Mouse (Mus musculus) layer of hippocampus, postnatal 14 days (tissue): ENCODE data around the gene Nudt8. TPM values are rescaled to one million over a fixed set of nuclear protein-coding genes. Genes with fewer than 3 reads are reported as not detected.
"Not testable (repeated sequence)": the region's sequence is repeated elsewhere in the genome, so short reads cannot be mapped to it uniquely, and the experiment has no call there.

ENCODE experiments used
- DNase-seq, 2 experiments: peaks; one replicate each; pipeline ENCODE4 v3.0.0; 2021 to 2022; ENCODE audit warnings: low spot score in 2 of 2, mixed read lengths in 1 of 2
- total RNA-seq, 2 experiments: library from RNA; stranded (reverse); gene quantifications; 2 replicates each; pipeline ENCODE4 v1.2.3; 2021

The Nudt8 gene
- total RNA-seq, 2 experiments from 2014 or later: 12.3 to 12.5 TPM

- peak; percentile 49 to 77 for DNase-seq
Measured at GRCm38 (mm10) chr19:4047859-4048258, 47.5 kb downstream of the Nudt8 start.

- not testable (repeated sequence) for DNase-seq
Measured at GRCm38 (mm10) chr19:4049069-4049468, 48.7 kb downstream of the Nudt8 start.

- DNase-seq: no peak
Measured at GRCm38 (mm10) chr19:4051016-4051415, 50.6 kb downstream of the Nudt8 start.

Other genes with a start within 250 kb of the Nudt8 start
- 10 to 100 TPM; 59.0 to 61.5 TPM for gene Kmt5b, start 233.2 kb upstream of the Nudt8 start, total RNA-seq
- 100 to 1,000 TPM in 1 of 2 experiments, 10 to 100 TPM in 1; 98.8 to 100 TPM for gene Chka, start 148.8 kb upstream of the Nudt8 start, total RNA-seq
- gene Tcirg1, start 93.4 kb upstream of the Nudt8 start, total RNA-seq: 10 to 100 TPM; 15.4 to 20.2 TPM
- 100 to 1,000 TPM; 130 TPM for gene Ndufs8, start 87.8 kb upstream of the Nudt8 start, total RNA-seq
- 1 to 10 TPM; 2.8 TPM for gene Aldh3b1, start 70.8 kb upstream of the Nudt8 start, total RNA-seq
- gene Unc93b1, start 65.4 kb upstream of the Nudt8 start, total RNA-seq: 10 to 100 TPM; 17.1 to 18.1 TPM
- not detected for gene Aldh3b3, start 41.9 kb upstream of the Nudt8 start, total RNA-seq
- 1 to 10 TPM in 1 of 2 experiments, under 1 TPM in 1; 0.98 to 1.9 TPM for gene Aldh3b2, start 28.3 kb upstream of the Nudt8 start, total RNA-seq
- 1 to 10 TPM; 2.0 to 2.3 TPM for gene Acy3, start 14.0 kb upstream of the Nudt8 start, total RNA-seq
- gene Tbx10, start 7.8 kb upstream of the Nudt8 start, total RNA-seq: not detected
- 1 to 10 TPM; 1.5 to 2.2 TPM for gene Gm49405, start within 50 bp of the Nudt8 start, total RNA-seq
- 1 to 10 TPM; 2.3 to 3.0 TPM for gene Doc2g, start 2.7 kb downstream of the Nudt8 start, total RNA-seq
- 100 to 1,000 TPM; 234 to 250 TPM for gene Ndufv1, start 12.2 kb downstream of the Nudt8 start, total RNA-seq
- gene Gstp1, start 37.4 kb downstream of the Nudt8 start, total RNA-seq: 100 to 1,000 TPM; 264 to 267 TPM
- gene Gstp2, start 45.4 kb downstream of the Nudt8 start, total RNA-seq: 10 to 100 TPM; 25.9 to 48.3 TPM
- not detected for gene Gstp3, start 59.0 kb downstream of the Nudt8 start, total RNA-seq
- gene Cabp2, start 81.0 kb downstream of the Nudt8 start, total RNA-seq: not detected
- gene Cdk2ap2, start 96.6 kb downstream of the Nudt8 start, total RNA-seq: 10 to 100 TPM; 25.0 to 34.1 TPM
- gene Pitpnm1, start 99.4 kb downstream of the Nudt8 start, total RNA-seq: 100 to 1,000 TPM; 192 to 214 TPM
- 10 to 100 TPM; 73.9 to 83.2 TPM for gene Aip, start 125.3 kb downstream of the Nudt8 start, total RNA-seq
- gene Gpr152, start 139.2 kb downstream of the Nudt8 start, total RNA-seq: not detected
- not detected for gene Cabp4, start 143.5 kb downstream of the Nudt8 start, total RNA-seq
- gene Coro1b, start 148.0 kb downstream of the Nudt8 start, total RNA-seq: 100 to 1,000 TPM in 1 of 2 experiments, 10 to 100 TPM in 1; 91.1 to 102 TPM
- 1 to 10 TPM in 1 of 2 experiments, under 1 TPM in 1; 0.99 to 2.5 TPM for gene Ptprcap, start 153.0 kb downstream of the Nudt8 start, total RNA-seq
- 10 to 100 TPM; 32.6 to 40.9 TPM for gene Rps6kb2, start 162.8 kb downstream of the Nudt8 start, total RNA-seq
- 1 to 10 TPM; 4.0 to 4.9 TPM for gene Carns1, start 174.9 kb downstream of the Nudt8 start, total RNA-seq
- 1 to 10 TPM in 1 of 2 experiments, under 1 TPM in 1; 0.74 to 1.8 TPM for gene Tbc1d10c, start 190.7 kb downstream of the Nudt8 start, total RNA-seq
- gene Ppp1ca, start 191.5 kb downstream of the Nudt8 start, total RNA-seq: 100 to 1,000 TPM; 281 TPM
- gene Rad9a, start 201.1 kb downstream of the Nudt8 start, total RNA-seq: 1 to 10 TPM; 6.6 to 6.7 TPM
- under 1 TPM; 0.88 to 0.90 TPM for gene Clcf1, start 213.7 kb downstream of the Nudt8 start, total RNA-seq
- gene AC109138.7, start 213.8 kb downstream of the Nudt8 start, total RNA-seq: not detected
- gene Pold4, start 231.3 kb downstream of the Nudt8 start, total RNA-seq: 10 to 100 TPM; 11.9 to 13.5 TPM